Mouse (Mus musculus) stomach, embryonic 16.5 days (tissue): ENCODE measurements around the gene Ilf3. TPM values are rescaled to one million over a fixed set of nuclear protein-coding genes. Genes with fewer than 3 reads are reported as not detected.

Experiments used
- ATAC-seq: fragments of 200-750 bp; cut with Nextera tagmentation; 2 replicates; pipeline ENCODE4 v1.8.0; 2017; ENCODE audit warnings: moderate number of reproducible peaks, moderate TSS enrichment; ENCODE audit not compliant: insufficient read depth, low FRiP score
- H3K27ac ChIP-seq: fragments of 300-500 bp; sonication (generic); 2 replicates; pipeline ENCODE4 v1.5.1; 2014; ENCODE audit warnings: low read length
- H3K27me3 ChIP-seq: fragments of 300-500 bp; sonication (generic); 2 replicates; pipeline ENCODE4 v1.6.1; 2014; ENCODE audit warnings: low read length, control low read depth, mixed read lengths; ENCODE audit not compliant: control insufficient read depth, insufficient read depth
- H3K36me3 ChIP-seq: fragments of 300-500 bp; sonication (generic); 2 replicates; pipeline ENCODE4 v1.6.1; 2014; ENCODE audit warnings: low read length; ENCODE audit not compliant: control insufficient read depth, insufficient read depth
- H3K4me1 ChIP-seq: fragments of 300-500 bp; sonication (generic); 2 replicates; pipeline ENCODE4 v1.6.1; 2014; ENCODE audit warnings: low read length, control low read depth, mixed read lengths; ENCODE audit not compliant: control insufficient read depth, insufficient read depth
- H3K4me2 ChIP-seq: fragments of 300-500 bp; sonication (generic); 2 replicates; pipeline ENCODE4 v1.6.1; 2014; ENCODE audit warnings: low read depth, low read length, mixed read lengths
- H3K4me3 ChIP-seq: fragments of 300-500 bp; sonication (generic); replicated peaks from 2 replicates; pipeline ENCODE4 v1.5.1; 2014; ENCODE audit warnings: mild to moderate bottlenecking, low read length
- H3K9ac ChIP-seq: fragments of 300-500 bp; sonication (generic); 2 replicates; pipeline ENCODE4 v1.6.1; 2014; ENCODE audit warnings: low read length
- H3K9me3 ChIP-seq: fragments of 300-500 bp; sonication (generic); replicated peaks from 2 replicates; pipeline ENCODE4 v1.6.1; 2016; ENCODE audit warnings: low read length, control low read depth; ENCODE audit not compliant: control insufficient read depth
- WGBS: fragments of 180-500 bp; shearing (Covaris S2); extraction: QIAGEN DNeasy Blood & Tissue Kit; methylation state at CpG from one replicate; pipeline ENCODE4 v1.1.7; 2014; 5-methylcytosine and 5-hydroxymethylcytosine counted together
- polyA plus RNA-seq: library from polyadenylated mRNA; unstranded; fragments of >200 nt; fragmentation: Nextera tagmentation; extraction: Ambion mirVana; gene quantifications from 2 replicates; pipeline ENCODE4 v1.2.1, GENCODE M21; 2015

Gene Ilf3
- polyA plus RNA-seq, 1 experiment from 2014 or later = 144 TPM

DNA sequence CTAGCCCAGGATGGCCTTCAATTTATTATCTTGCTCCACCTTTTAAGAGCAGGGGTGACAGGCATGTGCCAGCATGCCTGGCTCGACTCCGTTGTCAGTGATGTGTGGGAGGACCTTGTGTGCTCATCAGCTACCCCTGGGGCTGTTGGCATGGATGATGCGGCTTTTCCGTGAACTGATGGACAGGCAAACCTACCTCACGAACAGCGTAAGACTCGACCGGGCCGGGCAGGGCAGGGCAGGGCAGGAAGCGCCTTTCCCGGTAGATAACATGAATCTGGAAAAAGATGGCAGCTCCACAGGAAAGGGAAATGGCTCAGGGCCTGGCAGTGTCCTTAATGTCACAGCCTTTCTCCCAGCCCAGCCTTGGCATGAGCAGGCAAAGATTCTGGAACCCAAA is 43.4 kb upstream of the Ilf3 start:
- 85% methylated on average over 11 of the region's 11 CpGs for WGBS
- no peak overlapping the region for H3K27ac ChIP-seq
- no peak overlapping the region for H3K4me2 ChIP-seq
- ATAC-seq = no peak
- 0 out of 2 replicates have a peak, but pooled peaks cover 5% of the 10 kb centered on the region for H3K9me3 ChIP-seq
- no peaks in the 10 kb centered on the region for H3K27me3 ChIP-seq
- peaks cover 21% of the 10 kb centered on the region for H3K4me1 ChIP-seq
- H3K9ac ChIP-seq = no peak overlapping the region
- H3K36me3 ChIP-seq = peaks cover 4% of the 10 kb centered on the region; the same call in 1 of the 2 replicates
- no peak overlapping the region for H3K4me3 ChIP-seq

GRCm38 (mm10) chr9:21327569-21327968 is 40.1 kb upstream of the Ilf3 start:
- WGBS = 60% methylated on average over 3 of the region's 3 CpGs
- H3K4me3 ChIP-seq = no peak overlapping the region
- no peak overlapping the region for H3K4me2 ChIP-seq
- no peak for ATAC-seq
- H3K9me3 ChIP-seq = no peaks in the 10 kb centered on the region
- H3K36me3 ChIP-seq = peaks cover 4% of the 10 kb centered on the region; the same call in 1 of the 2 replicates
- no peaks in the 10 kb centered on the region for H3K27me3 ChIP-seq
- no peak overlapping the region for H3K9ac ChIP-seq
- H3K4me1 ChIP-seq = 0 out of 2 replicates have a peak, but pooled peaks cover 3% of the 10 kb centered on the region
- no peak overlapping the region for H3K27ac ChIP-seq

DNA sequence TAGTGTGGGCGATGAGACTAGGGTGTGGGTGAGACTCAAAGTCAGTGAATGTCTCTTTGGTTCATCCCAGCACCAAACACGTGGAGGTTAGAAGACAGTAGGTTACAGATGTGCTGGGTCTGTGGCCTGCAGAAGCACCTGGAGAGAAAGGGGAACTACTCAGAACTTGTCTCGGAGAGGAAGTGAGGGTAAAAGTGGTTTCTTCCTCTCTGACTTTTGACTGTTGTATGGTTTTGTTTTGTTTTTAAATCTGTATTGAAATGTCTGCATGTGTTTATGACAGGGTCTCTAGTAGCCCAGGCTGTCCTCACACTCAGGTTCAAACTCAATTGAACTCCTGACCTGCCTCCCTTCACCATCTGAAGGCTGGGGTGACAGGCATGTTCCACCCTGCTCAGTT is 39.6 kb upstream of the Ilf3 start:
- ATAC-seq = no peak
- Histone ChIP-seq H3K9ac (no peak overlapping the region), H3K4me3 (no peak overlapping the region), H3K27me3 (no peaks in the 10 kb centered on the region), H3K27ac (no peak overlapping the region), H3K9me3 (no peaks in the 10 kb centered on the region), H3K4me2 (no peak overlapping the region), H3K4me1 (peaks cover 6% of the 10 kb centered on the region; the same call in 1 of the 2 replicates), H3K36me3 (peaks cover 4% of the 10 kb centered on the region; the same call in 1 of the 2 replicates)
- WGBS = 67% methylated on average over 3 of the region's 3 CpGs

GRCm38 (mm10) chr9:21329041-21329440 is 38.6 kb upstream of the Ilf3 start:
- H3K27ac ChIP-seq = no peak overlapping the region
- peaks cover 4% of the 10 kb centered on the region; the same call in 1 of the 2 replicates for H3K36me3 ChIP-seq
- no peak overlapping the region for H3K4me3 ChIP-seq
- H3K27me3 ChIP-seq = no peaks in the 10 kb centered on the region
- no peak for ATAC-seq
- peaks cover 6% of the 10 kb centered on the region; the same call in 1 of the 2 replicates for H3K4me1 ChIP-seq
- 40% methylated on average over 4 of the region's 5 CpGs for WGBS
- no peak overlapping the region for H3K4me2 ChIP-seq
- no peaks in the 10 kb centered on the region for H3K9me3 ChIP-seq
- H3K9ac ChIP-seq = no peak overlapping the region

GRCm38 (mm10) chr9:21329699-21330289 is 37.9 kb upstream of the Ilf3 start:
- 89% methylated on average over 10 of the region's 10 CpGs for WGBS
- ATAC-seq = no peak
- no peak overlapping the region for H3K27ac ChIP-seq

DNA sequence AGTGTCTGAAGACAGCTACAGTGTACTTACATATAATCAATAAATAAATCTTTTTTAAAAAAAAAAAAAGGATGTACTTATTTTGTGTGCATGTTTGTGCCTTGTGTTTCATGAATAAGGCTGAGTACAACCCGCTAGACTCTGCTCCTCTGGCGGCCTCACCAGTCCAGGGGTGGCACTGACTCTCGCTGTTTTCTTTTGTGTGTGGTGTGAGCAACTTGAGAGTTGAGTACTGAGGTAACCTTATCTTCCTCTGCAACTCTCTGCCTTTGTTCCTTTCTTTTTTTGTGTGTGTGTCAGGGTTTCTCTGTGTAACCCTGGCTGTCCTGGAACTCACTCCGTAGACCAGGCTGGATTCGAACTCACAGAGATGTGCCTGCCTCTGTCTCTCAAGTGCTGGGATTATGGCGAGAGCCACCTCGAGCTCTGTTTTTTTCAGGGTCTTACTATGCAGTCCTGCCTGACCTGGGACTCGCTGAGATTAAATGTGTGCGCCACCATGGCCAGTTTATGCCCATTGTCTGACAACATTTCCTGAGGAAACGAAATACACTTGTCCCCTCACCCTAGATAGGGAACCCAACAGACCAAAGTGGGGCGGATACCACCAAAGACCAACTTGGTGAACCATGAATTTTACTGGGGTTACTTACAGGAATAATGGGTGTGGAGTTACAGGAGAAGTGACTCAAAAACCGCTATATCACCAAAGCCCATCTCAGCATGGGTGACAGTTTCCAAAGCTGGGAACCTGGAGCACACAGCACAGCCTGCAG is 36.1 kb upstream of the Ilf3 start:
- no peak overlapping the region for H3K9ac ChIP-seq
- H3K9me3 ChIP-seq = no peaks in the 10 kb centered on the region
- WGBS = 82% methylated on average over 12 of the region's 12 CpGs
- peaks cover 6% of the 10 kb centered on the region; the same call in 1 of the 2 replicates for H3K4me1 ChIP-seq
- no peak overlapping the region for H3K27ac ChIP-seq
- H3K36me3 ChIP-seq = no peaks in the 10 kb centered on the region
- no peaks in the 10 kb centered on the region for H3K27me3 ChIP-seq
- no peak for ATAC-seq
- H3K4me3 ChIP-seq = no peak overlapping the region
- no peak overlapping the region for H3K4me2 ChIP-seq

More at GRCm38 (mm10) chr9:21329699-21330289, 37.9 kb upstream of the Ilf3 start:
- peaks cover 6% of the 10 kb centered on the region; the same call in 1 of the 2 replicates for H3K4me1 ChIP-seq
- no peak overlapping the region for H3K4me3 ChIP-seq
- H3K36me3 ChIP-seq = peaks cover 3% of the 10 kb centered on the region; the same call in 1 of the 2 replicates
- H3K9me3 ChIP-seq = no peaks in the 10 kb centered on the region
- no peaks in the 10 kb centered on the region for H3K27me3 ChIP-seq
- H3K4me2 ChIP-seq = no peak overlapping the region
- no peak overlapping the region for H3K9ac ChIP-seq

- no peaks in the 10 kb centered on the region for H3K27me3 ChIP-seq
- WGBS = 52% methylated on average over 9 of the region's 9 CpGs
- H3K4me3 ChIP-seq = no peak overlapping the region
- no peak overlapping the region; the same call in 1 of the 2 replicates for H3K27ac ChIP-seq
- H3K9ac ChIP-seq = no peak overlapping the region
- ATAC-seq = no peak
- no peaks in the 10 kb centered on the region for H3K9me3 ChIP-seq
- no peak overlapping the region for H3K4me2 ChIP-seq
- peaks cover 6% of the 10 kb centered on the region; the same call in 1 of the 2 replicates for H3K4me1 ChIP-seq
- H3K36me3 ChIP-seq = no peaks in the 10 kb centered on the region
Observed at GRCm38 (mm10) chr9:21332161-21333061, 35.3 kb upstream of the Ilf3 start.

DNA sequence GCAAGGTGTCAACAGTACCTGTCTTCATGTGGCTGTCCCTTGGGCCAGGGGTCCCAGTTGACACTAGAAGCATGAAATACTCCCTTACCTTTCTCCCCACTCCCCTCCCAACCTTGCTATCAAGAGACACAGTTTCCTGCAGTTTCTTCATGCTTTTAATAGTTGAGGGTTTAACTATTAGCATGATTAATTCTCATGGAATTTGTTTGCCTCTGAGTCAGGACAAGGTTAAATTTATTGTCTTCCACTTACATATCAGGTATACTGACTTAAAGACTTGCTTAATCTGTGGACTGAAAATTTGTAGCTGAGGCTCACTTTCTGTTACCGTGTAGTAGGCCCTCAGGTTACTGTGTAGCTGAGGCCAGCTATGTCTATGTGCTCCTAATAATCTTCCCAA is 34.1 kb upstream of the Ilf3 start:
- peaks cover 2% of the 10 kb centered on the region; the same call in 1 of the 2 replicates for H3K4me1 ChIP-seq
- H3K4me3 ChIP-seq = no peak overlapping the region
- H3K27ac ChIP-seq = no peak overlapping the region
- H3K27me3 ChIP-seq = no peaks in the 10 kb centered on the region
- H3K4me2 ChIP-seq = no peak overlapping the region
- H3K9ac ChIP-seq = no peak overlapping the region
- H3K9me3 ChIP-seq = no peaks in the 10 kb centered on the region
- H3K36me3 ChIP-seq = no peaks in the 10 kb centered on the region
- ATAC-seq = no peak
- WGBS = 72% methylated on average over 1 of the region's 1 CpGs
